Mouse (Mus musculus) myocyte (in vitro differentiated cells): ENCODE measurements around the gene Eif4a3. TPM values are rescaled to one million over a fixed set of nuclear protein-coding genes. Genes with fewer than 3 reads are reported as not detected.

Experiments used
- H3K27me3 ChIP-seq: one replicate; pipeline ENCODE4 v1.6.1; 2011; ENCODE audit not compliant: control insufficient read depth, insufficient read depth, insufficient read length
- H3K36me3 ChIP-seq: one replicate; pipeline ENCODE4 v1.6.1; 2011; ENCODE audit not compliant: control insufficient read depth, insufficient read depth
- H3K4me2 ChIP-seq: one replicate; pipeline ENCODE4 v1.6.1; 2011; ENCODE audit warnings: low read depth, control low read depth
- H3K4me3 ChIP-seq: one replicate; pipeline ENCODE4 v1.5.1; 2011; ENCODE audit warnings: mild to moderate bottlenecking, control low read depth, moderate library complexity
- H3K79me2 ChIP-seq: one replicate; pipeline ENCODE4 v1.6.1; 2011; ENCODE audit not compliant: control insufficient read depth, insufficient read depth
- H3ac ChIP-seq: one replicate; pipeline ENCODE4 v1.6.1; 2011; ENCODE audit not compliant: control insufficient read depth, insufficient read length
- CEBPB ChIP-seq: IDR thresholded peaks from 2 replicates; pipeline ENCODE4 v1.6.1; 2011; ENCODE audit warnings: mild to moderate bottlenecking, moderate library complexity; ENCODE audit not compliant: poor library complexity, insufficient read depth, severe bottlenecking
- E2F4 ChIP-seq: IDR thresholded peaks from one replicate; pipeline ENCODE4 v1.6.1; 2011; ENCODE audit warnings: mild to moderate bottlenecking, control low read depth, moderate library complexity; ENCODE audit not compliant: insufficient read depth
- MAX ChIP-seq: IDR thresholded peaks from one replicate; pipeline ENCODE4 v1.6.1; 2011; ENCODE audit warnings: low read depth, mild to moderate bottlenecking, control low read depth
- MYOD1 ChIP-seq, 3 experiments: IDR thresholded peaks; one replicate each; pipeline ENCODE4 v1.6.1; 2011; ENCODE audit warnings: control low read depth in 2 of 3, low read depth in 2 of 3, mild to moderate bottlenecking in 2 of 3, moderate library complexity in 1 of 3; ENCODE audit not compliant: insufficient read length in 2 of 3, control insufficient read depth in 1 of 3
- MYOG ChIP-seq, 3 experiments: IDR thresholded peaks; one replicate each; pipeline ENCODE4 v1.6.1; 2011; ENCODE audit warnings: control low read depth in 2 of 3, low read depth in 2 of 3, mild to moderate bottlenecking in 2 of 3; ENCODE audit not compliant: insufficient read length in 2 of 3, control insufficient read depth in 1 of 3, insufficient read depth in 1 of 3
- POLR2A ChIP-seq: IDR thresholded peaks from one replicate; pipeline ENCODE4 v1.6.1; 2011; ENCODE audit warnings: low read depth, mild to moderate bottlenecking, control low read depth, moderate library complexity; ENCODE audit not compliant: insufficient read length
- POLR2AphosphoS2 ChIP-seq: IDR thresholded peaks from one replicate; pipeline ENCODE4 v1.6.1; 2011; ENCODE audit warnings: low read depth, control low read depth; ENCODE audit not compliant: insufficient read length
- REST ChIP-seq: IDR thresholded peaks from one replicate; pipeline ENCODE4 v1.6.1; 2011; ENCODE audit warnings: mild to moderate bottlenecking, control low read depth, moderate library complexity; ENCODE audit not compliant: insufficient read depth, insufficient read length
- SRF ChIP-seq: IDR thresholded peaks from one replicate; pipeline ENCODE4 v1.6.1; 2011; ENCODE audit warnings: low read depth; ENCODE audit not compliant: control insufficient read depth, insufficient read length
- TCF12 ChIP-seq: IDR thresholded peaks from one replicate; pipeline ENCODE4 v1.6.1; 2011; ENCODE audit warnings: mild to moderate bottlenecking, control low read depth; ENCODE audit not compliant: poor library complexity, insufficient read depth, severe bottlenecking
- TCF3 ChIP-seq: IDR thresholded peaks from one replicate; pipeline ENCODE4 v1.6.1; 2011; ENCODE audit warnings: low read depth, control low read depth; ENCODE audit not compliant: insufficient read length
- USF1 ChIP-seq: IDR thresholded peaks from one replicate; pipeline ENCODE4 v1.6.1; 2011; ENCODE audit warnings: low read depth, mild to moderate bottlenecking, control low read depth, moderate library complexity
- polyA plus RNA-seq: library from polyadenylated mRNA; unstranded; fragments of >200 nt; fragmentation: generic; extraction: Trizol; gene quantifications from one replicate; pipeline ENCODE4 v1.2.1, GENCODE M21; 2012; ENCODE audit warnings: missing spikeins

The Eif4a3 gene
- polyA plus RNA-seq, 1 experiment = 247 TPM

DNA sequence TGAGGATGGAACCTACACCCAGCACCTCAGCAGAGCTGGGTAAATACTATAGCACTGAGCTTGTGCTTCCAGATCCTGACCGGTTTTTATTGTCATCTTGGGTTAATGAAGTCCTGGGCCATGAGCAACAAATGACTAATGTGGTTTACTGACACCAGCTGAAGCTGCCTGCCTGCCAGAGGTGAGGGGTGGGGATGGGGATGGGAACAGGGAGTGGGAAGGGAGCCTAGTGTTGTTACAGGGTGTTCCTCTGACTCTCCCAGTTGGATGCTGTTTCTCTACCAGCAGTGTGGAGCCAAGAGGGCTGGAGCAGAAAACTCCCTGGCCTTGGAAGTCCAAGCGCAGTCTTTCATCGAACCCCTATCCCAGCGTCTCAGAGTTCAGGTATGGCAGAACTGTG lies 16.8 kb upstream of the Eif4a3 start:
- TF ChIP-seq TCF3 = no peak
- TF ChIP-seq USF1 = no peak
- TF ChIP-seq MYOD1 (IDR thresholded peaks at IDR 0.05; ENCODE audit: control insufficient read depth in 1 of 3, insufficient read length in 2 of 3, low read depth in 2 of 3) = peak in 1 of 3 experiments; percentile 58
- peak in 1 of 3 experiments; percentile 28 for TF ChIP-seq MYOG (IDR thresholded peaks at IDR 0.05; ENCODE audit: control insufficient read depth in 1 of 3, insufficient read depth in 1 of 3, insufficient read length in 2 of 3, low read depth in 2 of 3)
- no peak for TF ChIP-seq E2F4
- no peak overlapping the region for H3K4me2 ChIP-seq
- H3K36me3 ChIP-seq = no peaks in the 10 kb centered on the region
- no peak overlapping the region for H3ac ChIP-seq
- H3K79me2 ChIP-seq = no peaks in the 10 kb centered on the region
- no peak overlapping the region for H3K4me3 ChIP-seq
- peaks cover 15% of the 10 kb centered on the region for H3K27me3 ChIP-seq

DNA sequence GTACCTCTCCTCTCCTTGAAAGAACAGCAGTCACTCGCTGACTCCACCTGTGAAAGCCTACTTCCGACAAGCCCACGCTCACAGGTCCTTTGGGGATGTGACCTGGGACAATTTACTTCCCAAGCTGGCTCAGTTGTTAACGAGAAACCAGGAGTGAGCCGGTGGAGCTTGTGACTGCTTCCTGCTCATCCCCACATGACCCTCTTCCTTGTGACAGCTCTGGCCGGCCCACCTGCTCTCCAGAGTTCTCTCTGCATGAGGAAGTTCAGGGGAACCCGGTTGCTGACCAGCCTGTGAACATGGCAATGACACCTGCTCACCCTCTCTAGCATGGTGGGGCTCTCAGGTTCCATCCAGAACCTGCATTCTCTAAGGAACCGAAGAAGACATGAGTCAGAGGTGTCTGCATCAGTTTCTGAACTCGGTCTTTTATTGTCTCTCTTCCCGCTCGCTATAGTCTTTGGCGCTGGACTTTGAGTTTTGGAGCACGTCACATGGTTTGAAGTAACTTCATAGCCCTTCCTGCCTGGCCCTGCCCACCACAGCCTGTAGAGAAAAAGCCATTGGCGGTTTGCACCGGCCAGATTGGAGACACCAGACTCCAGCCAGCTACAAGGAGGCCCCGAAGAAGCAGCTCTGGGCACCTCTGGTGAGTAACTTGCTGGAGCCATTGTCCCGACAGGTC lies 14.5 kb upstream of the Eif4a3 start:
- Histone ChIP-seq H3K27me3 (peaks cover 18% of the 10 kb centered on the region), H3K4me3 (no peak overlapping the region), H3K4me2 (no peak overlapping the region), H3K36me3 (no peaks in the 10 kb centered on the region), H3ac (no peak overlapping the region), H3K79me2 (no peaks in the 10 kb centered on the region)
- no peak for TF ChIP-seq CEBPB
- no peak for TF ChIP-seq USF1
- no peak for TF ChIP-seq MYOD1 (IDR thresholded peaks at IDR 0.05; ENCODE audit: control insufficient read depth in 1 of 3, insufficient read length in 2 of 3, low read depth in 2 of 3)
- no peak for TF ChIP-seq POLR2AphosphoS2
- no peak for TF ChIP-seq REST
- TF ChIP-seq E2F4 = no peak
- no peak for TF ChIP-seq TCF3
- no peak for TF ChIP-seq TCF12
- TF ChIP-seq MYOG (IDR thresholded peaks at IDR 0.05; ENCODE audit: control insufficient read depth in 1 of 3, insufficient read depth in 1 of 3, insufficient read length in 2 of 3, low read depth in 2 of 3) = no peak
- TF ChIP-seq SRF = no peak
- TF ChIP-seq POLR2A = no peak
- no peak for TF ChIP-seq MAX

DNA sequence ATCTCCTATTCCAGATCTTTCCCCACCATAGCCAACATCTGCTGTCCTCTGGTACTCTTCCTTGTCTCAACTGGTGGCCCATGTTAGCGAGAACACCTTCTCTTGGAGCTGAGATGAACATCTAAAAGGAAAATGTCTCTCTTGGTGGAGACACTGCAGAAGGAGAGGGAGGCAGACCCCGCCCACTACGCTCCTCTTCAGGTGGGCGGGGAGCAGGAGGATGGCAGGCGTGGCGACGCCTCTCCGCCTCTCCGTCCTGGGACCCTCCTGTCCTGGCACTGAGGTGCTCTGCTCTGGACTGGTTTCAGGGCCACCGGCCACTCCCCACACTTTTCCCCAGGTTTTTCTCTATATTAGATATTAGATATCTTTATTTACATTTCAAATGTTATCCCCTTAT lies 10.7 kb upstream of the Eif4a3 start:
- Histone ChIP-seq H3K4me2 (no peak overlapping the region), H3K4me3 (no peak overlapping the region), H3ac (no peak overlapping the region), H3K36me3 (no peaks in the 10 kb centered on the region), H3K27me3 (peaks cover 11% of the 10 kb centered on the region), H3K79me2 (no peaks in the 10 kb centered on the region)
- TF ChIP-seq POLR2A = no peak
- TF ChIP-seq TCF3 = no peak
- TF ChIP-seq SRF = no peak
- TF ChIP-seq MAX = no peak

DNA sequence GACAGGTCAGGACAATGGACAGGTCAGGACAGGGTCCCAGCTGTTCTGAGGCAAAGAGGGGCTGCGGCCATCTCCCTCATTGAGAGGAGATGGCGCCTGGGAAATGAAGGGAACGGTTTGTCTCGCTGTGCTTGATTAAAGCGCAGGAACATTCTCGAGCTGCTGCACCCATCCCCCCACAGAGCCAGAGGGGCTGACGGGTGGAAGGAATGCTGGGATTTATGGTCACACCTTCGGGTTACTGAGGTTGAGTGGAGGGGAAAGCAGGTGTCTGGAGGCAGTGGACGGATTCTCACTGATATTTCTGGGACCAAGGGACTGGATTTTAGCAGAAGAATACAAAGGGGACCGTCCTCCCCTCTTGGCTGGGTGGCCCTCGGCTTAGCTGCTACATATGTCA lies 8.0 kb upstream of the Eif4a3 start:
- TF ChIP-seq MYOD1 (IDR thresholded peaks at IDR 0.05; ENCODE audit: control insufficient read depth in 1 of 3, insufficient read length in 2 of 3, low read depth in 2 of 3) (peak in 1 of 3 experiments; percentile 4), E2F4 (no peak), USF1 (no peak), TCF3 (no peak), MYOG (IDR thresholded peaks at IDR 0.05; ENCODE audit: control insufficient read depth in 1 of 3, insufficient read depth in 1 of 3, insufficient read length in 2 of 3, low read depth in 2 of 3) (peak in 1 of 3 experiments; percentile 53), TCF12 (no peak), POLR2AphosphoS2 (no peak), REST (peak; percentile 34), MAX (no peak), CEBPB (no peak)
- peak overlapping the region; percentile 42 for H3K4me2 ChIP-seq
- no peaks in the 10 kb centered on the region for H3K79me2 ChIP-seq
- H3K27me3 ChIP-seq = peaks cover 34% of the 10 kb centered on the region
- no peak overlapping the region for H3ac ChIP-seq
- no peak overlapping the region for H3K4me3 ChIP-seq
- H3K36me3 ChIP-seq = no peaks in the 10 kb centered on the region

DNA sequence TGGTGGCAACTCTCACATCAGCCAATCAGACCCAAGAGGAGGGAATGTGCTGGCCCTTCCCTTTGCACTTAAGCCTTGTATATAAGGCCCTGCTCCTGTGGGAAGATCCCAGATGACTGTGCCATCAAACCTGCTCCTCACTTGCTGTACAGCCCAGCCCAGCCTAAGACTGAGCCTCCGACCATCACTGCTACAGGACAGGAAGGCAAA lies 7.7 kb upstream of the Eif4a3 start, which contains the start of gene Card14:
Gene Card14 (plus strand): TSS at position 111 of the 210 bp plus-strand sequence.
- TF ChIP-seq CEBPB = no peak
- no peak for TF ChIP-seq MYOD1 (IDR thresholded peaks at IDR 0.05; ENCODE audit: control insufficient read depth in 1 of 3, insufficient read length in 2 of 3, low read depth in 2 of 3)
- no peak for TF ChIP-seq USF1
- no peak for TF ChIP-seq POLR2AphosphoS2
- TF ChIP-seq POLR2A = peak; percentile 31
- Histone ChIP-seq H3K27me3 (peaks cover 38% of the 10 kb centered on the region), H3K79me2 (no peaks in the 10 kb centered on the region), H3K4me3 (no peak within 1 kb of the TSS), H3ac (no peak within 1 kb of the TSS), H3K36me3 (no peaks in the 10 kb centered on the region), H3K4me2 (peak within 1 kb of the TSS; percentile 51)
